Mouse (Mus musculus): Measurements from ENCODE around the gene Txndc12. TPM values are rescaled to one million over a fixed set of nuclear protein-coding genes. Genes with fewer than 3 reads are reported as not detected.

Gene Txndc12
- total and polyA plus RNA-seq, 3 experiments, result 45.5 to 62.3 (median 52.7) TPM

- TF ChIP-seq MAX (IDR thresholded peaks at IDR 0.05; ENCODE audit: low read length) (no peak), MEF2A (IDR thresholded peaks at IDR 0.05; ENCODE audit: borderline replicate concordance, low read depth, low read length) (peak; percentile 46; the same call in 1 of the 2 replicates), SIN3A (IDR thresholded peaks at IDR 0.05; ENCODE audit: low read length) (peak; percentile 67; the same call in 1 of the 2 replicates), NRF1 (IDR thresholded peaks at IDR 0.05; ENCODE audit: low read depth, low read length) (no peak), ZKSCAN1 (IDR thresholded peaks at IDR 0.05; ENCODE audit: borderline replicate concordance, low read depth, low read length) (no peak), ZMIZ1 (IDR thresholded peaks at IDR 0.05; ENCODE audit: low read depth, low read length) (no peak), CHD2 (IDR thresholded peaks at IDR 0.05; ENCODE audit: low read length) (no peak), SMC3 (IDR thresholded peaks at IDR 0.05; ENCODE audit: low read depth, low read length) (no peak), E2F4 (IDR thresholded peaks at IDR 0.05; ENCODE audit: insufficient replicate concordance, low read depth, low read length) (no peak), CTCF (conservative IDR thresholded peaks at IDR 0.05 in 1 of 2, IDR thresholded peaks at IDR 0.05 in 1 of 2; ENCODE audit: low read depth in 2 of 2, low read length in 2 of 2) (no peak), USF2 (conservative IDR thresholded peaks at IDR 0.05; ENCODE audit: low read depth, low read length) (no peak), TBP (conservative IDR thresholded peaks at IDR 0.05; ENCODE audit: low read depth, low read length) (no peak), MAZ (IDR thresholded peaks at IDR 0.05; ENCODE audit: low read depth, low read length) (no peak), EP300 (IDR thresholded peaks at IDR 0.05; ENCODE audit: low read length) (peak; percentile 36; the same call in 1 of the 2 replicates)
Observed at GRCm38 (mm10) chr4:108825677-108826076, 8.7 kb upstream of the Txndc12 start (continued).

- dilution Hi-C loops (cut with MboI; ENCODE audit: extremely low pct_ligation_motif_present, extremely low pct_unique_long_range_greater_than_20kb, low sequenced_read_pairs), result no loop called here
Observed at GRCm38 (mm10) chr4:108826096-108826495, 8.3 kb upstream of the Txndc12 start.

GRCm38 (mm10) chr4:108826643-108827042 is 7.8 kb upstream of the Txndc12 start:
- in situ Hi-C loops (cut with MboI; ENCODE audit: low pct_ligation_motif_present, low pct_unique_long_range_greater_than_20kb, low sequenced_read_pairs) (no loop called here), dilution Hi-C loops (cut with MboI; ENCODE audit: extremely low pct_ligation_motif_present, extremely low pct_unique_long_range_greater_than_20kb, low sequenced_read_pairs) (no loop called here)
- Histone ChIP-seq H3K27ac (ENCODE audit: insufficient read depth, low read depth) (peak overlapping the region; percentile 61; the same call in 1 of the 2 replicates), H3K36me3 (replicated peaks in 1 of 2; ENCODE audit: control insufficient read depth in 1 of 2, insufficient read depth in 1 of 2, low read length in 1 of 2) (peaks cover 38 to 55% of the 10 kb centered on the region in 2 experiments), H3K79me2 (replicated peaks; ENCODE audit: control insufficient read depth, extremely low read depth, insufficient read depth, poor library complexity, severe bottlenecking) (peaks cover 9% of the 10 kb centered on the region), H3K4me1 (ENCODE audit: control insufficient read depth in 1 of 2, insufficient read depth in 2 of 2) (peaks cover 8 to 47% of the 10 kb centered on the region in 2 experiments), H3K9me3 (replicated peaks; ENCODE audit: low read length) (no peaks in the 10 kb centered on the region), H3K4me2 (ENCODE audit: insufficient read depth, low read depth, poor library complexity, severe bottlenecking) (peak overlapping the region; percentile 80; the same call in 1 of the 2 replicates), H3K9ac (ENCODE audit: insufficient read depth, low read depth) (no peak overlapping the region; the same call in 1 of the 2 replicates), H3K27me3 (replicated peaks) (no peaks in the 10 kb centered on the region), H3K4me3 (replicated peaks in 1 of 3; ENCODE audit: low read depth in 2 of 3, low read length in 2 of 3, poor library complexity in 1 of 3) (no peak overlapping the region)
- DNase-seq (ENCODE audit: extremely low read depth), result peak; percentile 42
- 0 out of 2 replicates have a peak, but pooled peaks have one; percentile 74 for TF ChIP-seq CHD1 (IDR thresholded peaks at IDR 0.05; ENCODE audit: low read depth, low read length)
- no peak for TF ChIP-seq RAD21 (IDR thresholded peaks at IDR 0.05; ENCODE audit: low read depth, low read length)
- TF ChIP-seq POLR2A (IDR thresholded peaks at IDR 0.05; ENCODE audit: low read depth, low read length), result no peak
- no peak for TF ChIP-seq JUND (conservative IDR thresholded peaks at IDR 0.05; ENCODE audit: low read depth, low read length)
- no peak for TF ChIP-seq GABPA (IDR thresholded peaks at IDR 0.05; ENCODE audit: insufficient replicate concordance, low read depth, low read length)
- TF ChIP-seq MYC (IDR thresholded peaks at IDR 0.05; ENCODE audit: low read depth, low read length), result peak; percentile 67; the same call in 1 of the 2 replicates
- TF ChIP-seq KAT2A (IDR thresholded peaks at IDR 0.05; ENCODE audit: insufficient replicate concordance, low read length), result no peak
- TF ChIP-seq SMC3 (IDR thresholded peaks at IDR 0.05; ENCODE audit: low read depth, low read length), result no peak
- TF ChIP-seq HCFC1 (IDR thresholded peaks at IDR 0.05; ENCODE audit: low read depth, low read length), result no peak
- no peak for TF ChIP-seq NRF1 (IDR thresholded peaks at IDR 0.05; ENCODE audit: low read depth, low read length)
- 0 out of 2 replicates have a peak, but pooled peaks have one; percentile 7 for TF ChIP-seq EP300 (IDR thresholded peaks at IDR 0.05; ENCODE audit: low read length)
- peak; percentile 39; the same call in 1 of the 2 replicates for TF ChIP-seq IRF4 (IDR thresholded peaks at IDR 0.05; ENCODE audit: low read depth, low read length)
- TF ChIP-seq ZC3H11A (IDR thresholded peaks at IDR 0.05; ENCODE audit: low read depth, low read length), result no peak
- no peak for TF ChIP-seq ZKSCAN1 (IDR thresholded peaks at IDR 0.05; ENCODE audit: borderline replicate concordance, low read depth, low read length)
- TF ChIP-seq USF1 (IDR thresholded peaks at IDR 0.05; ENCODE audit: low read depth, low read length), result no peak
- TF ChIP-seq CHD2 (IDR thresholded peaks at IDR 0.05; ENCODE audit: low read length), result no peak
- TF ChIP-seq MEF2A (IDR thresholded peaks at IDR 0.05; ENCODE audit: borderline replicate concordance, low read depth, low read length), result no peak
- TF ChIP-seq UBTF (IDR thresholded peaks at IDR 0.05; ENCODE audit: low read depth, low read length), result no peak
- TF ChIP-seq MAX (IDR thresholded peaks at IDR 0.05; ENCODE audit: low read length), result no peak
- no peak for TF ChIP-seq ETS1 (conservative IDR thresholded peaks at IDR 0.05; ENCODE audit: low read depth, low read length)

More at GRCm38 (mm10) chr4:108826096-108826495, 8.3 kb upstream of the Txndc12 start:
- H3K4me1 ChIP-seq (ENCODE audit: control insufficient read depth in 1 of 2, insufficient read depth in 2 of 2), result peaks cover 8 to 41% of the 10 kb centered on the region in 2 experiments
- TF ChIP-seq ZMIZ1 (IDR thresholded peaks at IDR 0.05; ENCODE audit: low read depth, low read length) (no peak), GABPA (IDR thresholded peaks at IDR 0.05; ENCODE audit: insufficient replicate concordance, low read depth, low read length) (no peak), SIN3A (IDR thresholded peaks at IDR 0.05; ENCODE audit: low read length) (no peak), USF1 (IDR thresholded peaks at IDR 0.05; ENCODE audit: low read depth, low read length) (no peak)
- H3K9ac ChIP-seq (ENCODE audit: insufficient read depth, low read depth), result peak overlapping the region; percentile 24; the same call in 1 of the 2 replicates
- H3K4me2 ChIP-seq (ENCODE audit: insufficient read depth, low read depth, poor library complexity, severe bottlenecking), result peak overlapping the region; percentile 22; the same call in 1 of the 2 replicates
- in situ Hi-C loops (cut with MboI; ENCODE audit: low pct_ligation_motif_present, low pct_unique_long_range_greater_than_20kb, low sequenced_read_pairs), result no loop called here
- no peak overlapping the region for H3K4me3 ChIP-seq (replicated peaks in 1 of 3; ENCODE audit: low read depth in 2 of 3, low read length in 2 of 3, poor library complexity in 1 of 3)
- H3K27ac ChIP-seq (ENCODE audit: insufficient read depth, low read depth), result peak overlapping the region; percentile 87
- no peaks in the 10 kb centered on the region for H3K27me3 ChIP-seq (replicated peaks)
- peaks cover 7% of the 10 kb centered on the region for H3K79me2 ChIP-seq (replicated peaks; ENCODE audit: control insufficient read depth, extremely low read depth, insufficient read depth, poor library complexity, severe bottlenecking)
- no peak for DNase-seq (ENCODE audit: extremely low read depth)
- H3K36me3 ChIP-seq (replicated peaks in 1 of 2; ENCODE audit: control insufficient read depth in 1 of 2, insufficient read depth in 1 of 2, low read length in 1 of 2), result peaks cover 38 to 59% of the 10 kb centered on the region in 2 experiments
- no peaks in the 10 kb centered on the region for H3K9me3 ChIP-seq (replicated peaks; ENCODE audit: low read length)

Data from CH12.LX (cell line).